Mouse (Mus musculus) lung, postnatal 0 days (tissue): ENCODE measurements around the gene Teddm2.

Source experiments
- CTCF ChIP-seq: IDR thresholded peaks from 2 replicates; pipeline ENCODE4 v1.5.1; 2016; ENCODE audit warnings: antibody characterized with exemption, mild to moderate bottlenecking
- EP300 ChIP-seq: IDR thresholded peaks from 2 replicates; pipeline ENCODE4 v1.6.1; 2016; ENCODE audit warnings: antibody characterized with exemption, mild to moderate bottlenecking, control low read depth

DNA sequence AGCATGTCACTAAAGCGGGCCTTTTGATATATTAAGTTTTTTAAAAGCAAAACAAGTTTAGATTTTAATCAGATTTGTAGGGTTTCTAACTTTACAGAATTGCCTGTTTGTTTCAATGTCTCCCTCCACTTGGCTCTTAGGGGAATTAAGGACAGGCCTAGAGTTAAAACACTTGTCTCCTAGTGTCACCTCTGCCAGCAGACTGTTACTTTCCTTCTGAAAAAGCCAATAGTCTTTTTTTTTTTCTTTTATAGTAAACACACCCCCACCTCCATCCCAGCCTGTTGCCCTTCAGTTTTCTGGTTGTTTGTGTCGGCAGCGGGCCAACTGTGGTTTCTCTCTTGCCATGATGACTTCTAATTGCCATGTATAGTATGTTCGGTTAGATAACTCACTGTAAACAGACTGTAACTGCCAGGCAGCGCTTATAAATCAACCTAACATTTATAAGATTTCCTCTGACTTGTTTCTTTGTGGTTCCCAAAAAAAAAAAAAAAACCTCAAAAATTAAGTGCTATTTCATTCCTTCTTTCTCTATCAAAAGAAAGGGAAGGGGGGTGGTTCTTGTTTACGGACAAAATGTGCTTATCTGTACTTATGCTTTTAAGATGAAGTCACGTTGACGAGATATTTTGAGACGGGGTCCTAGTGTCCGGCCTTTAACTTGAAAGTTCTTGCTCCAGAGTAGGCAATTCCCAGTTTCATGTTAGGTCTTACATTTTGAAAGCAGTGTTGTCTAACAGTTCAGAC, 9.4 kb upstream of the Teddm2 start:
- TF ChIP-seq CTCF, result no peak
- no peak for TF ChIP-seq EP300
